Mouse (Mus musculus): Measurements from ENCODE around the gene Pdgfd.
A peak's percentile ranks its signal among the peaks of the same experiment; 100 is the strongest.
"Not testable (repeated sequence)": the region's sequence is repeated elsewhere in the genome, so short reads cannot be mapped to it uniquely, and the experiment has no call there.

Pdgfd gene

DNA sequence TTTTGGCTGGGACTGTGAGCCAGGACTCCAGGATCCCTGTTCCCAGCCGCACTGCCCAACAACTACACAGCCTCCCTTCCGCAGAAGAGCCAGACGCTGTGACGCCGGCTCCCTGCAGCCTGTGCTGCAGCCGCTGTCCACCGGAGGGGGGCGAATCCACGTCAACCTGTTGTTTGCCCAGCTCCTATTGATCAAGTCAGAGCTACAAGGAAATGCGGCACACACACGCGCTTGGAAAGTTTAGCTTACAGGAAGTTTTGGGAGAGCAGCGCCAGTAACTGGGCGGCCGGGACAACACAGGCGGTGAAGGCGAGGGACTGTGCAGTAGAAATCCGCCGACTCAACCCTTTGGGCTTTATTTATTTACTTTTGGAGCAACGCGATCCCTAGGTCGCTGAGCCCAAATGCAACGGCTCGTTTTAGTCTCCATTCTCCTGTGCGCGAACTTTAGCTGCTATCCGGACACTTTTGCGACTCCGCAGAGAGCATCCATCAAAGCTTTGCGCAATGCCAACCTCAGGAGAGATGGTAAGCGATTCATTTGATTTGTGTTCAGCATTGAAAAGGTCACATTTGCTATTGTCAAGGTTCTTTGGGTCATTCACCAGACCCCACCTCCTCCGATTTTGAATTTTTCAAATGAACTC lies at the start of gene Pdgfd:
Gene Pdgfd, plus strand, starts transcription at position 194 of the 647 bp plus-strand sequence.
- DNase-seq: peak; percentile 18 to 31

DNA sequence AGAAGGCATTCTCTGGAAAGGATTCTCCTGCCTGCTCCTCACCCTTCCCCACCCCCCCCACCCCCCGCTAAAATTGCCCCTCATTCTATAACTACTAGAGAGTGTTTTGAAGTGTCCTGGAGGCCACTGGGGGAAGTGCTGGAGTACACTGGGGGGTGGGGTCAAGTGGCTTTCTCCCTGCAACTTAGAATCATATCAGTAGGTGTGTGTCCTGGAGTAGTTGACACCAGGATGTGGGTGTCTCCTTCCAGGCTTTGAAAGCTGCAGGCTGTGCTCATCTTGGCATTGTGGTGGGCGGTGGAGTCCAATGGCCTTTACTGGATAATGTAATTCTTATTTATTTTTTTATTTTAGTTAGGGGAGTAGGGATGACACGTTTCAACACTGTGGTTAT lies 651 bp downstream of the Pdgfd start:
- DNase-seq: no peak

DNA sequence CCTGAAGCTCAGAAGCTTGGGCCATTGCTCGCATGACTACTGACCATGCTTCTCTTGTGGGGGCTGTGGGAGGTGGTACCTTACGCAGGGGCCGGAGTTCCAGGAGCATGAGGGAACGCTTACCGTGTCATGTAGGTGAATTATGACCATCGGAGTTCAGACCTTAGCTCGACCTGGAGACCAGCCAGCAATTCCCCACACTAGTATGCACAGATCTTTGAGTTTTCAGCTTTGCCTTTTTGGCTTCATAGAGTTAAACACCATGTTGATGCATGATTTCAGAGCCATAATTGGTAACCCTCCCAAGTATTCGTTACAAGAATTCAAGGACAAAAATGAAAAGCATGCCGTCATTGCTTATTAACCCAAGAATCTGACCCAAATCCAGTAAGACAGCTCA lies 2.6 kb downstream of the Pdgfd start:
- no peak for DNase-seq

DNA sequence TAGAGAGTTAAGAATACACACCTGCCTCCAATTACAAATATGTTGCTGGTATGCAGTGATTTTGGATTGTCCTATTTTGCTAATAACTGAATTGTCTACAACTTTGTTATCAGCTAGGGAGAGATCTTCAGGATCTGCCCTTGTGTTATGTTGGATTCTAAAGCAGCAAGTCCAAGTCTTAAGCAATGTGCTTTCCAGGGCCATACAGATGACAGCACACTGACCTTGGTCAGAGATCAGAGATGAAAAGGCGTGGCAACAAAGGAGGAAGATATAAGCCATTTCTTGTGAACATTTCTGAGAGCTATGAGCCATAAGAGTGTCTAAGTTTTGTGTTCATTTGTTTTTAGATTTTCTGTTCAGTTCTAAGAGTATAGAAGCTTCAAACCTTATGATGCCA lies 4.9 kb downstream of the Pdgfd start:
- DNase-seq: no peak

DNA sequence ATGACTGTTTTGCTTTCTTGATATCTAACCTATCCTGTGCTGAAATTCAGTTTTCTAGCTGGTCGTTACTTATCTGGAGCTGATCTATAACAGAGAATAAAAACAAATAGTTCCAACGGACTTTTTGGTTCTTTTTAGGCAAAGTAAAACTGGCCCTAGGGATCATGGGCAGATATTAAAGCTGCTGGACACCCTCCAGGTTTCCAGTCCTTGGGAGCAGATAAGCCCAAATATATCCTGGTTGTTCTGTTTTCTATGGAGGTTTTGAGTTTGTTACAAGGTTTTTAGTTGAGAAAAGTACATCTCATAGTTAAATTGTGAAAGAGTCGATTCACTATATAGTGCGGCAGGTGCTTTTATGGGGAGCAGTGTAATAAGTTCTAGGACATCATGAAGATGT lies 7.3 kb downstream of the Pdgfd start:
- no peak for DNase-seq

DNA sequence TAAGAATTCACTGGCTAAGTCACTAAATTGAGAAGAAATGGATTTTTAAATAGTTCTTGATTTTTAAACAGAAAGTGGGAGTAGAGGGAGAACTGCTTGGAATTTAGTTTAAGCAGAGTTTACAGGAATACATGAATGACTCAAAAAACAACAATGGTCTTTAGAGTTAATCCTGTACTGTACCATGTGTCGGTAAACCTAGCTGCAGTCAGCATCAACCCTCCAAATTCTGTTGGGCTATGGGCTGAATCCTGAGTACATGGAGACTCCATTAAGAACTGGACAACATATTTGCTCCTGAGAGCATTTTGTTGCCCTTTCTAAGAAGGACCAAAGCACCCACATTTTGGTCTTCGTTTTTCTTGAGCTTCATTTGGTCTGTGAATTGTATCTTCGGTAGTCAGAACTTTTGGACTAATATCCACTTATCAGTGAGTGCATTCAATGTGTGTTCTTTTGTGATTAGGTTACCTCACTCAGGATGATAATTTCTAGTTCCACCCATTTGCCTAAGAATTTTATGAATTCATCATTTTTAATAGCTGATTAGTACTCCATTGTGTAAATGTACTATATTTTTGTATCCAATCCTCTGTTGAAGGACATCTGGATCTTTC lies 14.0 kb downstream of the Pdgfd start:
- DNase-seq: no peak

DNA sequence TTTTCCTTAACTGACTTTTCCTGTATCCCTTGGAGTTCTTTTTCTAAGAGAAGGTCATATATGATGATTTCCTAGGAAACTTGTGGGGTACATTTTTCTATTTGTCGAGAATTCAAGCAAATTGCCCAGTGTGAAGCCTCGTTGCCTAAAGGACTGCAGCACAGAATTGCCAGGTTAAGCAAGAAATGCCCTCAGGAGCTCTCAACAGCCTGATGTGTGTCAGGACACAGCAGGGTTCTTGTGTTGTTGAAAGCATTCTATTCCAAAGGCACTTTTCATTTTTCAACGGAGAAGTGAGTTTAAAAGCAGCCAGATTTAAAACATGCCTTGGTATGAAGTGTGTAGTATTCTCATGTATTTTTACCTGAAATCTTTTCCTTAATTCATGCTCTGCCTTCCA lies 19.6 kb downstream of the Pdgfd start:
- peak in 1 of 2 experiments; percentile 4 for DNase-seq

DNA sequence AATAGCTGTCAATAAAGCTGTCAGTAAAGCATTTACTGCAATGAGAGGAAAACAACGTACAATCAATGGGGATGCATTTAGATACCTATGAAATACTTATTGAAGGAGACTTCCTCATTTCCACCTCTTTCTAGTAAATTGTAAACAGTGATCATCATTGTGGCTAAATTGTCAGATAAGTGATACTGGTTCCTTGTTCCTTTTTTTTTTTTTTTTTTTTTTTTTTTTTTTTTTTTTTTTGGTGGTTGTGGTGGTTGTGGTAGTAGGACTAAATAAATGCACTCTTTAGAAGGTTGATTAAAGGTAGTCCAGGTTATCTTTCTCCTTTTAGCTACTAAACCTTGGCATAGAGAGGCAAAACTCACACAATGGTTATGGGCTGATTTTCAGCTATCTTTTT lies 25.0 kb downstream of the Pdgfd start:
- DNase-seq: no peak

DNA sequence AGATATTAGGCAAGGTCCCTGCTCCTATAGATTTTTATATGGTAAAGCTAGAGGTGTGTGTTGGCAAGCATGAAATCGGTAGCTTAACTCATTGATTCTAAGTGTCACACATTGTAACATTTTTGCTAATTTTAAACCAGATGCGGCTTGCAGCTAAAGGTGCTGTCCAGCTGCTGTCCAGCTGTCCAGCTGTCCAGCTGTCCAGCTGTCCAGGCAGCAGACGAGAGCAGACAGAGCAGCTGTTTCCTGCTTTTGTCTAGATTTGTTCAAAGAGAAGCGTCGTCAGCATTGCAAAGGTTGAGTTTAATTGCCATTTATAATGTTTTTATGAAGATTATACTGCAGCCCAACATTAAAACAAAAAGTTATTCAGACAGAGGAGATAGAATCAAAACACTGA lies 44.5 kb downstream of the Pdgfd start:
- no peak for DNase-seq

DNA sequence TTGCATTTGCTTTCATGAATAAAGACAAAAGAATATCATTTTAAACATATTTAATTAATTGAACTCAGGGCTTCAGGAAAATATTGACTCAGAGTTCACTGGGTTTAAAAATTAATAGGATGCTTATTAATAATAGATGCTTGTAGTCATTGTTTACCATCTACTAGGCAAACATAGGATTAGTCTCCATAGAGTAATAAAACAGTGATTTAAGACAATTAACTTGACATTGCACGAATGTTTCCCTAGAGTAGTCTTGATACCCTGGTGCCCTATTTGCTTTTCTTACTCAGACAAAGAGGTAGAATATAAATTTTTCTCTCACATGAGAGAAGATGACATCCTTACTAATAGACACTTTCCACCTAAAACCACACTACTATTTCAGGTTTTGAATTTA lies 49.1 kb downstream of the Pdgfd start:
- DNase-seq: no peak

DNA sequence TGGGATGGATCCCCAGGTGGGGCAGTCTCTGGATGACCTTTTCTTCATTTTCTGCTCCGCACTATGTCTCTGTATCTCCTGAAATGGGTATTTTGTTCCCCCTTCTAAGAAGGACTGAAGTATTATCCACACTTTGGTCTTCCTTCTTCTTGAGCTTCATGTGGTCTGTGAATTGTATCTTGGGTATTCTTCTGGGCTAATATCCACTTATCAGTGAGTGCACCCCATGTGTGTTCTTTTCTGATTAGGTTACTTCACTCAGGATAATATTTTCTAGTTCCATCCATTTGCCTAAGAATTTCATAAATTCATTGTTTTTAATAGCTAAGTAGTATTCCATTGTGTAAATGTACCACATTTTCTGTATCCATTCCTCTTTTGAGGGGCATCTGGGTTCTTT lies 67.6 kb downstream of the Pdgfd start:
- not testable (repeated sequence) for DNase-seq

DNA sequence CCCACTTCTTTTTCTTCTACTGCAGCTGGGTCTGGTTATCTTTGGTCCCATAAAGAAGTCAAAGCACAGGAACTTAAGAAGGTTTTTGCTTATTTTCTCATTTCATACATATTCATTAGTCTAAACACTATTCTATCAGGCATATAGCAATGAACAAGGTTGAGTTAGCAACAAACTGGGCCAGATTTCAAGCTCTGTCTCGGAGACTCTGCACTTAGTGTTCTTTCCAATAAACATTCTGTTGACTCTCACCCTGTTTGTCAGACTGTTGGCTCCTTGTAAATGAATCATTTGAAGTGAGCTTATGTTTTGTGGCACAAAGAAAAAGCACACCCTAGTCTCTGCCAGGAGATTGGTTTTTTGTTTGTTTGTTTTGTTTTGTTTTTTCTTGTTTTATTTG lies 81.9 kb downstream of the Pdgfd start:
- DNase-seq: no peak

DNA sequence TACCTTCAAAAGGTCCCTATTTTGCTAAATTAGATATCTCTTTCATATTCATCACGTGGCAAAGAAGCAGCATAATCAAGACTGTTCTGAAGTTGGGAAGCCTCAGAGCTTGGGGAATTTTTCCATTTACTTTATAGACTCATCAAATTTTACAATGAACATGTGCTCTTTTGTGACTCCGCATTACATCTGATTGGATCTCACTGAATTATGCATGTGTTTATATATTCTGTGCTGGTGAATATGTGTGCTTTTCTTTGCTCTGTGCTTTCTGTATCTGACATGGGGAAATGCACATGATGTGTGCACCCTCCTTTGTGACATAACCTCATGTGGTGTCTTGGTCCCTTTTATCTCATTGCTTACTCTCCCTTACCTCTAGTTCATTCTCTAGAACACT lies 83.6 kb downstream of the Pdgfd start:
- no peak for DNase-seq

DNA sequence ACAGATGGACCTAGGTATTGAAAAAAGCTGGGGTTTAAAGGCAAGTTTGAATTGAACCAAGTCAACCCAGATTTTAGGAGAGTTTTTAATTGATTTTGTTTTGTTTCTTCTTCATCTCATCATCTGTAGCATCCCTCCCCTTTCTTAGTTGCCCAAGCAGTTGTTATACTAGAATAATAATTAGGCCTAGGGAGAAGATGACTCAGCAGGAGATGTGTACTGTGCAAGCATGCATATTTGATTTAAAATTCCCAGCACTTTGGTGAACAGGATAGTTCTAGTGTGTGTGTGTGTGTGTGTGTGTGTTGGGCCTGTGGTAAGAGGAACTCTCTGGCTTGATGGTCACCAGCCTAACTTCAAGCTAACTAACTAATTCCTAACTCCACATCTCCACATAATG lies 88.7 kb downstream of the Pdgfd start:
- no peak for DNase-seq

DNA sequence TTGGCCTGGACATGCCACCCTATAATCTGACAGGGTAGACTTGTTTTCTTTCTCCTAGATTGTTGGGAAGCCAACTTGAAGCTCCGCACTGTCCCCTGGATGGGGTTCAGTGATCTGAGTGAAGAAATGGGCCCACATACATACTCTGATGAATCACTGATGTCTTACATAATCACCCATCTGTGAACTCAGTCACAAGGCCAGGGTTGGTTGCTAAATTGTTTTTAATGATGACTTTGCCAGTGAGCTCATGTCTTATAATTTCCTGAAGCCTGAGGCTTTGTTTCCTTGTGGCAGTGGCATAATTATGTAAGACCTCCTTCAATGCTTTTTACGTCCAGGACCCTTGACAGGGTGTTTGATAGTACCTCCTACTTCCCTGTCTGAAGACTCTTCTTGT lies 96.4 kb downstream of the Pdgfd start:
- no peak for DNase-seq

DNA sequence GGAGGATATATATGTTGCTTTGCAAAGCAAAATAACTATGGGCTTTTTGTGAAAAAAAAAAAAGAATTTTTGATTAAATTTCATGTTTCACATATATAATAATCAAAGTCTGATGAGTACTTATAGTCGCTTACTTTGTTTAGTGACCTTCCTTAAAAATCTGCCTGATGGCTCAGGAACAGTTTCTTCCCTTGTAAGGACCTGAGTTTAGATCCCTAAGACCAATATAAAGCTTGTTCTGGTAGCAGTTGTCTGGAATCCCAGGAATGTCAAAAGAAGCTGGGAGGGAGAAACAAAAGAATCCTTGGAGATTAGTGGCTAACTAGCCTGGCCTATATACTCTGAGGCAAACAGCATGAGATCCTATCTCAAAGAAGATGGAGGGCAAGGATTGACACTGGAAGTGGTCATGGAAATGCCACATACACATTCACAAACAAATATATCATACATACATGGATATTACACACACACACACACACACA lies 101.5 kb downstream of the Pdgfd start, which contains the start of gene Ddi1:
Gene Ddi1, minus strand, starts transcription at position 51 of the 485 bp plus-strand sequence.
- DNase-seq: no peak

DNA sequence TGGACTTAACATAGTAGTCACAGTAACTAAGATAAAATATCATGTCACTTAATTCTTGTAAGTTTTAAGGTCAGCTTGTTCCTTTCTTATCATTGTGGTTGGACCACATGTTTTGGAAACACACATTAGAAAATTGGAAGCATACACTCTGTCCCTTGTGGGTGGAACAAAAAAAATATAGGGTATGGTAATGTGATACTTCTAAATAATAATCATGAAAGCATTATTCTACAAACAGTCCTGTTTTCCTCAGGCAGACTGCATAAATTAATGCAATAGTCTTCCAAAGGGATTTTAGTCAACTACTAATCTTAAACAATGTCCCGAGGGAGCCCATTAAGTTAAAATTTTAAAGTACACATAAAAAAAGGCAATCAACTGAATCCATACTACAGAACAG lies 108.0 kb downstream of the Pdgfd start:
- no peak for DNase-seq

DNA sequence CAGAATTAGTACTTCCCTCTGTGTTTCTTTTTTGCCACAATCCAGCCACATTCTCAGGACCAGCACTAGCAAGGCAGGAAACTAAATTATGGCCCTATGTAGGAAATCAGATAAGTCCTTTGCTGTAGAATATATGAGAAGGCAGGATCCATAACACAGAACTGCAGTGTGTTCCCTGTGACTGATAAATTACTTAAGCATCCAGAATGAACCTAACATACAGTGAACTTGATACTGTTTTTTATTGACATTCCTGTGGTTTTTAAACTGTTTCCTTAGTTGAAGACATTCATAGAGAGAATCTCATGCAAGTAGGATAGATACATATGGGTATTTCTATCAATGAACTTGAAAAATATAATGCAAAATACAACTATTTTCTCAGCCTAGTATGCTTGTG lies 109.1 kb downstream of the Pdgfd start:
- no peak for DNase-seq

DNA sequence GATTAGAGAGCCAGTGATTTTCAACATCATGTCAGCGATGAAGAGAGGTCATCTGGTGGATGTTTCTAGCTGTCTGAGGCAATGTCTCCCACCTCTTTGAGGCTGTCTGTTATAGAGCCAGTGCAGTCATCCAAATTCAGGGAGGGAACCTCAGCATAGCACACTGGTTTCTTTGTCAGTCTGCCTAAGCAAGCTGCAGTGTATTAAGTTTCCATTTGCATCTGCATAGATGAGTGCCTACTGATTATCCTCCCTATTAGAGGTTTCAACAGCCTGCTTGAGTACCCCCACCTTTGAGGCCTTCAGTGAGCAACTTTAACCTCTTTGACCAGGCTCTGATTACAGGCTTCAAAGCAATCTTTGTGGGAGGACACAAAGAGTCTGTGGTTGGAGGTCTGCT lies 118.4 kb downstream of the Pdgfd start:
- DNase-seq: no peak

DNA sequence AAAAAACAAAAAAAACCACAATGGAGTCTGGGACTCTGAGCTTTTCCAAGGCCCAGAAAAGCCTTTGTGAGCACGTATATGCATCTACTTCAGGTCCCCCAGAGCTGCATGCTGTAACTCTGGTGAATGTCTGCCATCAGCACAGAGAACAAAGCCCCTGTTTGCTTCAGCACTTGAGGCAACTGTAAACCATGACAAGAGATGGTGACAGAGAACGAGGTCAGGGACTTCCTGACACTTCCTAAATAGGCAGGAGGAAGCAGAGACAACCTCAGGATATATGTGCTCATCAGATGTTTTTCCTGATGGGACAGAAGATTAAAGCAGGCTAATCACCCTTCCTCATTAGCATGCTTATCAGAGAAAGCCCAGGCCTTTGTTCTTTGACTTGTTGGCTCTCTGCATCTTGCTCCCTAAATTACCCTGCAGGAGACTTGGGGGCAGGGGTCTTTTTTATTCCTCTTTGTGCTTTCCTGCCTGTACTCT lies 120.9 kb downstream of the Pdgfd start:
- DNase-seq: no peak

DNA sequence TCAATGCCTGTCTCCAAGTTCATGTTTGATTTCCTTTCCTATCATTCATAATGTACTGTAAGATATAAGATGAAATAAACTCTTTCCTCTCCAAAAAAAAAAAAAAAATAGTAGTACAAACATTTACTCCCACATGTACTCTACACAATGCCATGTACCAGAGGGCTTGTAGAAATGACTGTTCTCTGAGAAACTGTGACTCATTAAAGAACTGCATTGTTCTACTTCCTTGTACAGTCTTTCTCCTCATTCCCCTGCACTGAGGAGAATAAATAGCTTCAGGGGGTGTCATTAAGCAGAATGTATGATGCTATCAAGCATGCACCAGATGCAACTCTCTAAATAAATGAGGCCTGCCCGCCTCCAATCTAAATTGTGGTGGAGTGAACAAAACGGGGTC lies 130.2 kb downstream of the Pdgfd start:
- no peak for DNase-seq

DNA sequence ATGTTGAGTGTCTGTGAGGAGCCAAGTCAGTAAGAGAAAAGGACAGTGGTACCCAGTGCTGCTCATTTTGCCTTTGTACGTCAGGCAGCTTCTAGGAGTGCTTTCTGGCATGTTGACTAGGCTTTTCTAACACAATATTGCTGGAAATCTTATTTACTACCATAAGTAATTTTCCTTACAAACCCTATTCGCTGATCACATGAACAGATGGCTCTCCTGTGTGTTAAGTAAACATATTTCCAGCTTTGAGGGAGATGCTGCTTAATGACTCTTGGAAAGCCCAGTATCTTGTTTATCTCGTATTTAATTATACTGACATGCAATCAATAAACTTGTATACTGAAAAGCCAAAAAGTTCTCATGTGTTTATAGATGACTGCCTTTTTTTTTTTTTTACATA lies 133.7 kb downstream of the Pdgfd start:
- no peak for DNase-seq

DNA sequence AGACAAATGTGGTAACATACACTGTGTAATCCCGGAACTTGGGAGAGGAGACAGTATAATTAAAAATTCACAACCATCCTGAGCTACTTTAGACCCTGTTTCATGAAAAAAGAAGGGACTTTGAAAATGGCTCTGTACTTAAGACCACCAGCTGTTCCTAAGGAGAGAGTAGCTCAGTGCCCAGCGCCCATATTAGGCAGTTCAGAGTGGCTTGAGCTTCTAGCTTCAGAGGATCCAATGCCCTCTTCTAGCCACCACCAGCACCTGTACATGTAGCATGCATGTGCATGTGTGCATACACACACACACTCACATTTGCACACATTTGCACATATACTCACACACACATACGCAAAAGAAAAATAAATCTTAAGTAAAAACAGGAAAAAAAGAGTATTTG lies 136.2 kb downstream of the Pdgfd start:
- DNase-seq: no peak

DNA sequence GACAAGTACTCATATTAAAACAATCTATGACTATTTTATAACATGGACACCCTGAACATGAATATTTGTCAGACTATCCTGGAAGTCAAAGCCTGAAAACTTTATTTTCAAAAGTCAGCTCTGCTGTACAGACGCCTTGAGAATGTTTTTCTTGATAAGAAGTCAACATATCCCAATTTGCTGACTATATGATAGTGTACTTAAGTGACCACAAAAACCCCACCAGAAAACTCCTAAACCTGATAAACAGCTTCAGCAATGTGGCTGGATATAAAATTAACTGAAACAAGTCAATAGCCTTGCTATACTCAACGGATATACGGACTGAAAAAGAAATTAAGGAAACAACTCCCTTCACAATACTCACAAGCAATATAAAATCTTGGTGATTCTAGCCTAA lies 137.5 kb downstream of the Pdgfd start:
- DNase-seq: no peak

DNA sequence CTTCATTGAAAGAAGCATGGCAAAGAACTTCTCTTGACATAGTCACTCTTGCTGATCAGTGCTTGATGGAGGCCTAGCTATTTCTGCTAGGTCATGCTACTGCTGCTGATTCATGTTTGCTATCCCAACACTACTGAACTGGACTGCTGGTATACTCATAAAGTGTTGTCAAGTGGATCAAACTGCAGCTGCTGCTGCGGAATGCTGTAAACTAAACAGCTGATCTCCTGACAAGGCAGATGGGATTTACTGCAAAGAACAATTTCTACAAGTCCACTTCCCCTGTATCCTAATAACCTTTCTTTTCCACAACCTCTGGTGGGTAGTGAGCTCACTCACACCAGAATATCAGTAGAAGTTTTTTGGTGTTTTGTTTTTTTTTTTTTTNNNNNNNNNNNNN lies 148.7 kb downstream of the Pdgfd start:
- no peak for DNase-seq

All from cerebellum, postnatal 25 days (tissue).